26 mouse cellular contexts compared by ENCODE assay signal in genomic region chr10:87855423-87856122, GRCm38 (mm10). TPM values are rescaled to one million over a fixed set of nuclear protein-coding genes. Genes with fewer than 3 reads are reported as not detected.
A peak's percentile ranks its signal among the peaks of the same experiment; 100 is the strongest.
DNase-seq lines count a peak whose midpoint lies in the region; ATAC-seq and TF ChIP-seq lines count a peak whose summit lies in the region.
"Had no signal": no experiment of that assay in that cellular context is flagged by ENCODE, and none has a peak within 500 bp of the region (broad histone marks: within the 10 kb centered on the region; RNA-seq: fewer than 3 reads in every experiment).

No protein-coding gene starts in this region.

- H3K4me2 ChIP-seq in heart, embryonic 12.5 days, result no peak overlapping the region
- H3K4me2 ChIP-seq in heart, embryonic 15.5 days, result 0 out of 2 replicates have a peak overlapping the region, but pooled peaks have one; percentile 4
- H3K4me2 ChIP-seq in CH12.LX (ENCODE audit: insufficient read depth, low read depth, poor library complexity, severe bottlenecking), result peak overlapping the region; percentile 99
- H3K4me2 ChIP-seq: forebrain, embryonic 13.5 days; hindbrain, embryonic 12.5 days; hindbrain, embryonic 15.5 days had no signal

- H3K4me1 ChIP-seq in heart, embryonic 12.5 days (replicated peaks), result peaks cover 37% of the 10 kb centered on the region
- peaks cover 39% of the 10 kb centered on the region for H3K4me1 ChIP-seq in heart, embryonic 15.5 days (replicated peaks)
- peaks cover 18 to 50% of the 10 kb centered on the region in 2 experiments for H3K4me1 ChIP-seq in CH12.LX (ENCODE audit: control insufficient read depth in 1 of 2, insufficient read depth in 2 of 2)
- H3K4me1 ChIP-seq in cerebellum, adult 2 months (ENCODE audit: control insufficient read depth, insufficient read depth, low read length), result no peaks in the 10 kb centered on the region

- DNase-seq in heart, postnatal 14 days, result no peak
- no peak for DNase-seq in heart, adult 9 months (ENCODE audit: low spot score in 2 of 2)
- peak; percentile 65 for DNase-seq in CH12.LX (ENCODE audit: extremely low read depth)
- peak; percentile 18 for DNase-seq in brain, adult 2 months (ENCODE audit: low read depth, low spot score)
- DNase-seq in cerebellum, adult 2 months, result no peak
- DNase-seq in spleen, postnatal 36 days (ENCODE audit: low spot score in 2 of 2), result no peak
- DNase-seq: adrenal gland, adult 8-10 months; adrenal gland, postnatal 25 days; cerebellum, adult 11 months; cerebellum, adult 8-10 months; cerebellum, postnatal 10 days; cerebellum, postnatal 36 days; gastrocnemius, postnatal 10 days; gastrocnemius, postnatal 36 days; kidney, adult 2 months had no signal

- 73% methylated on average over 13 of the region's 13 CpGs for WGBS in heart, embryonic 12.5 days
- 66% methylated on average over 13 of the region's 13 CpGs for WGBS in heart, embryonic 15.5 days
- WGBS in cerebellum, adult 2 months, result 89% methylated on average over 13 of the region's 13 CpGs

- in situ Hi-C loops in CH12.LX (cut with MboI; ENCODE audit: low pct_ligation_motif_present, low pct_unique_long_range_greater_than_20kb, low sequenced_read_pairs), result loop anchor here (10.0 kb wide), 1 partner anchor 469 kb away; no protein-coding TSS in a partner anchor

- H3K27me3 ChIP-seq in heart, embryonic 12.5 days (replicated peaks), result no peaks in the 10 kb centered on the region
- no peaks in the 10 kb centered on the region for H3K27me3 ChIP-seq in heart, embryonic 15.5 days
- peaks cover 5% of the 10 kb centered on the region for H3K27me3 ChIP-seq in CH12.LX (replicated peaks)
- no peaks in the 10 kb centered on the region; the same call in 1 of the 2 replicates for H3K27me3 ChIP-seq in cerebellum, adult 2 months (ENCODE audit: control insufficient read depth, insufficient read depth, low read length)

- H3K27ac ChIP-seq in heart, embryonic 12.5 days (ENCODE audit: poor library complexity, severe bottlenecking), result 0 out of 2 replicates have a peak overlapping the region, but pooled peaks have one; percentile 17
- peak overlapping the region; percentile 53 for H3K27ac ChIP-seq in heart, embryonic 15.5 days
- no peak overlapping the region for H3K27ac ChIP-seq in CH12.LX (ENCODE audit: insufficient read depth, low read depth)
- H3K27ac ChIP-seq in cerebellum, adult 2 months (ENCODE audit: insufficient read depth, low read length), result no peak overlapping the region
- H3K27ac ChIP-seq: forebrain, embryonic 10.5 days; forebrain, embryonic 13.5 days; hindbrain, embryonic 12.5 days; hindbrain, embryonic 15.5 days had no signal

- ATAC-seq in heart, embryonic 12.5 days (ENCODE audit: insufficient number of reproducible peaks, low FRiP score), result no peak
- no peak for ATAC-seq in heart, embryonic 15.5 days (replicated peaks; ENCODE audit: insufficient number of reproducible peaks, insufficient read depth, low FRiP score, low read depth)
- ATAC-seq: activated CD4-positive, CD25-positive, alpha-beta regulatory T cell, adult 4 months; CD4-positive, CD25-positive, alpha-beta regulatory T cell, adult 4 months; forebrain, embryonic 13.5 days; forebrain, embryonic 16.5 days; intestine, postnatal 0 days had no signal

- TF ChIP-seq POLR2A in CH12.LX (IDR thresholded peaks at IDR 0.05; ENCODE audit: low read depth, low read length), result no peak
- TF ChIP-seq POLR2A in cerebellum, adult 2 months (IDR thresholded peaks at IDR 0.05; ENCODE audit: borderline replicate concordance, insufficient read depth, low read length), result no peak

- intact Hi-C loops in heart, postnatal 14 days (cut with DNase I), result loop anchor here (5.0 kb wide), 3 partner anchors 212 to 472 kb away; no protein-coding TSS in a partner anchor

- H3K4me3 ChIP-seq in heart, embryonic 12.5 days, result no peak overlapping the region
- H3K4me3 ChIP-seq in heart, embryonic 15.5 days, result no peak overlapping the region
- H3K4me3 ChIP-seq in CH12.LX (replicated peaks in 1 of 3; ENCODE audit: low read depth in 2 of 3, low read length in 2 of 3, poor library complexity in 1 of 3), result peak overlapping the region in 2 of 3 experiments; percentile 34 to 40
- no peak overlapping the region for H3K4me3 ChIP-seq in cerebellum, adult 2 months (replicated peaks; ENCODE audit: insufficient read depth, low read depth, low read length)
- H3K4me3 ChIP-seq: forebrain, embryonic 10.5 days; forebrain, embryonic 13.5 days; hindbrain, embryonic 12.5 days; hindbrain, embryonic 15.5 days had no signal

- dilution Hi-C loops in CH12.LX (cut with MboI; ENCODE audit: extremely low pct_ligation_motif_present, extremely low pct_unique_long_range_greater_than_20kb, low sequenced_read_pairs), result no loop called here

- no peaks in the 10 kb centered on the region for H3K79me2 ChIP-seq in CH12.LX (replicated peaks; ENCODE audit: control insufficient read depth, extremely low read depth, insufficient read depth, poor library complexity, severe bottlenecking)

- peak; percentile 30 for TF ChIP-seq EP300 in CH12.LX (IDR thresholded peaks at IDR 0.05; ENCODE audit: low read length)

- H3K9me3 ChIP-seq in heart, embryonic 12.5 days (replicated peaks), result no peaks in the 10 kb centered on the region
- no peaks in the 10 kb centered on the region for H3K9me3 ChIP-seq in heart, embryonic 15.5 days (replicated peaks)
- H3K9me3 ChIP-seq in CH12.LX (replicated peaks; ENCODE audit: low read length), result no peaks in the 10 kb centered on the region
- H3K9me3 ChIP-seq: forebrain, embryonic 10.5 days; forebrain, embryonic 13.5 days; hindbrain, embryonic 12.5 days; hindbrain, embryonic 15.5 days had no signal

- no peak overlapping the region for H3K9ac ChIP-seq in heart, embryonic 12.5 days
- H3K9ac ChIP-seq in heart, embryonic 15.5 days, result no peak overlapping the region
- H3K9ac ChIP-seq in CH12.LX (ENCODE audit: insufficient read depth, low read depth), result no peak overlapping the region; the same call in 1 of the 2 replicates
- H3K9ac ChIP-seq: forebrain, embryonic 13.5 days; hindbrain, embryonic 12.5 days; hindbrain, embryonic 15.5 days had no signal

- no peak for TF ChIP-seq CTCF in CH12.LX (conservative IDR thresholded peaks at IDR 0.05 in 1 of 2, IDR thresholded peaks at IDR 0.05 in 1 of 2; ENCODE audit: low read depth in 2 of 2, low read length in 2 of 2)
- TF ChIP-seq CTCF in cerebellum, adult 2 months (IDR thresholded peaks at IDR 0.05; ENCODE audit: borderline replicate concordance, insufficient read depth, low read depth, low read length), result no peak

- TF ChIP-seq RAD21 in CH12.LX (IDR thresholded peaks at IDR 0.05; ENCODE audit: low read depth, low read length), result no peak

- no peaks in the 10 kb centered on the region for H3K36me3 ChIP-seq in heart, embryonic 12.5 days
- H3K36me3 ChIP-seq in heart, embryonic 15.5 days, result no peaks in the 10 kb centered on the region
- H3K36me3 ChIP-seq in CH12.LX (replicated peaks in 1 of 2; ENCODE audit: control insufficient read depth in 1 of 2, insufficient read depth in 1 of 2, low read length in 1 of 2), result no peaks in the 10 kb centered on the region
- H3K36me3 ChIP-seq: forebrain, embryonic 10.5 days; hindbrain, embryonic 12.5 days; hindbrain, embryonic 15.5 days had no signal

TF ChIP-seq in CH12.LX, 34 proteins besides CTCF, POLR2A, EP300 and RAD21:
- TF ChIP-seq CHD2 (IDR thresholded peaks at IDR 0.05; ENCODE audit: low read length) (peak; percentile 48; the same call in 1 of the 2 replicates), IRF4 (IDR thresholded peaks at IDR 0.05; ENCODE audit: low read depth, low read length) (peak; percentile 27; the same call in 1 of the 2 replicates), NRF1 (IDR thresholded peaks at IDR 0.05; ENCODE audit: low read depth, low read length) (peak; percentile 80), MEF2A (IDR thresholded peaks at IDR 0.05; ENCODE audit: borderline replicate concordance, low read depth, low read length) (peak; percentile 72; the same call in 1 of the 2 replicates), ETS1 (conservative IDR thresholded peaks at IDR 0.05; ENCODE audit: low read depth, low read length) (peak; percentile 30; the same call in 1 of the 2 replicates), BHLHE40 (IDR thresholded peaks at IDR 0.05; ENCODE audit: low read depth, low read length) (peak; percentile 51), MAFK (IDR thresholded peaks at IDR 0.05; ENCODE audit: insufficient replicate concordance, low read length) (0 out of 2 replicates have a peak, but pooled peaks have one; percentile 29), CHD1 (IDR thresholded peaks at IDR 0.05; ENCODE audit: low read depth, low read length) (no peak), TCF12 (IDR thresholded peaks at IDR 0.05; ENCODE audit: low read depth, low read length) (no peak)

RNA-seq across cellular contexts. Expression of gene Igf1, which starts 2.5 kb away (rescaled TPM):
- 49.9 and 50.6 TPM in 2 replicates for polyA plus RNA-seq in heart, embryonic 12.5 days (2016; fragmentation: Nextera tagmentation; extraction: Ambion mirVana)
- 10 to 100 TPM; 26.7 to 28.4 TPM for total RNA-seq in heart, postnatal 14 days (2021)
- polyA plus RNA-seq in heart, embryonic 15.5 days (2015; fragmentation: Nextera tagmentation; extraction: Ambion mirVana), result 35.2 and 48.0 TPM in 2 replicates
- total RNA-seq in CH12.LX (2012; rRNA removed), result not detected in 2 replicates
- total RNA-seq in CH12.LX (2014; rRNA removed), result not detected in 2 replicates
- polyA plus RNA-seq in CH12.LX (2012; ENCODE audit: insufficient read length, low read depth), result 0.23 TPM in 1 of 2 replicates, not detected in the other
- polyA plus RNA-seq in cerebellum, adult 2 months (2012; rRNA removed), result 4.1 and 4.5 TPM in 2 replicates
- total RNA-seq: granulocyte monocyte progenitor cell, adult 5-6 weeks had no signal

Comparison
In these comparisons a context has a peak if more than half of its experiments do, and no peak if none do; other contexts are left out.
1. H3K27ac ChIP-seq: peak in heart, embryonic 12.5 days (single experiment) and heart, embryonic 15.5 days (single experiment); none in CH12.LX (single experiment) and cerebellum, adult 2 months (single experiment).
2. H3K4me3 ChIP-seq: peak in CH12.LX (2 of 3); none in heart, embryonic 12.5 days (single experiment), heart, embryonic 15.5 days (single experiment) and cerebellum, adult 2 months (single experiment).
3. DNase-seq: peak in CH12.LX (single experiment) and brain, adult 2 months (single experiment); none in heart, postnatal 14 days (0 of 2), heart, adult 9 months (0 of 2), cerebellum, adult 2 months (0 of 2) and spleen, postnatal 36 days (0 of 2).